Mouse (Mus musculus) testis, adult 2 months (tissue): Measurements from ENCODE around the gene Ttc28.

ENCODE experiments used
- CTCF ChIP-seq: fragments of 200-500 bp; IDR thresholded peaks from 2 replicates; pipeline ENCODE4 v1.5.1; 2012; ENCODE audit warnings: low read depth, mild to moderate bottlenecking, inconsistent platforms, low read length, moderate library complexity; ENCODE audit not compliant: control insufficient read depth, insufficient read depth, insufficient replicate concordance
- POLR2A ChIP-seq: fragments of 200-500 bp; IDR thresholded peaks from 2 replicates; pipeline ENCODE4 v1.6.1; 2012; ENCODE audit warnings: low read depth, mild to moderate bottlenecking, inconsistent platforms, low read length, moderate library complexity; ENCODE audit not compliant: control insufficient read depth

- TF ChIP-seq POLR2A (no peak), CTCF (no peak)
Observed at GRCm38 (mm10) chr5:111233022-111233709, 353.6 kb downstream of the Ttc28 start.
